Mouse (Mus musculus) heart, postnatal 0 days (tissue): ENCODE measurements around the gene Cstl1. TPM values are rescaled to one million over a fixed set of nuclear protein-coding genes. Genes with fewer than 3 reads are reported as not detected.
"Not testable (repeated sequence)": the region's sequence is repeated elsewhere in the genome, so short reads cannot be mapped to it uniquely, and the experiment has no call there.

Experiments
- ATAC-seq: fragments of 200-750 bp; cut with Nextera tagmentation; 2 replicates; pipeline ENCODE4 v1.8.0; 2017; ENCODE audit warnings: low read depth, moderate number of reproducible peaks, moderate library complexity; ENCODE audit not compliant: insufficient read depth
- DNase-seq: peaks from one replicate; pipeline ENCODE4 v3.0.0-alpha.2; 2016; ENCODE audit warnings: low spot score
- H3K27ac ChIP-seq: fragments of 300-500 bp; sonication (generic); 2 replicates; pipeline ENCODE4 v1.5.1; 2014; ENCODE audit warnings: low read depth, mild to moderate bottlenecking
- H3K27me3 ChIP-seq: fragments of 300-500 bp; sonication (generic); 2 replicates; pipeline ENCODE4 v1.6.1; 2014; ENCODE audit warnings: low read length, mixed read lengths; ENCODE audit not compliant: control insufficient read depth, insufficient read depth
- H3K36me3 ChIP-seq: fragments of 300-500 bp; sonication (generic); replicated peaks from 2 replicates; pipeline ENCODE4 v1.6.1; 2014; ENCODE audit warnings: low read length, mixed read lengths; ENCODE audit not compliant: control insufficient read depth, insufficient read depth
- H3K4me1 ChIP-seq: fragments of 300-500 bp; sonication (generic); 2 replicates; pipeline ENCODE4 v1.6.1; 2014; ENCODE audit warnings: antibody characterized with exemption; ENCODE audit not compliant: control insufficient read depth, insufficient read depth
- H3K4me2 ChIP-seq: fragments of 300-500 bp; sonication (generic); 2 replicates; pipeline ENCODE4 v1.6.1; 2014; ENCODE audit warnings: low read depth, mild to moderate bottlenecking, low read length, moderate library complexity
- H3K4me3 ChIP-seq: fragments of 300-500 bp; sonication (generic); 2 replicates; pipeline ENCODE4 v1.5.1; 2014; ENCODE audit warnings: low read depth, low read length
- H3K9ac ChIP-seq: fragments of 300-500 bp; sonication (generic); replicated peaks from 2 replicates; pipeline ENCODE4 v1.6.1; 2014; ENCODE audit warnings: low read depth, low read length, mixed read lengths
- H3K9me3 ChIP-seq: fragments of 300-500 bp; sonication (generic); replicated peaks from 2 replicates; pipeline ENCODE4 v1.6.1; 2016; ENCODE audit warnings: low read length; ENCODE audit not compliant: control insufficient read depth
- CTCF ChIP-seq: IDR thresholded peaks from 2 replicates; pipeline ENCODE4 v1.5.1; 2016; ENCODE audit warnings: antibody characterized with exemption, control low read depth, low read depth
- EP300 ChIP-seq: IDR thresholded peaks from 2 replicates; pipeline ENCODE4 v1.6.1; 2016; ENCODE audit warnings: antibody characterized with exemption, low read depth
- WGBS: fragments of 180-500 bp; shearing (Covaris S2); extraction: QIAGEN DNeasy Blood & Tissue Kit; methylation state at CpG from one replicate; pipeline ENCODE4 v1.1.7; 2014; 5-methylcytosine and 5-hydroxymethylcytosine counted together
- polyA plus RNA-seq: library from polyadenylated mRNA; unstranded; fragments of >200 nt; fragmentation: Nextera tagmentation; extraction: Ambion mirVana; gene quantifications from 2 replicates; pipeline ENCODE4 v1.2.1, GENCODE M21; 2015
- total RNA-seq: library from RNA; depleted of rRNA; stranded (reverse); fragments of >200 nt; gene quantifications from 2 replicates; pipeline ENCODE4 v1.2.3, GENCODE M21; 2014; ENCODE audit warnings: low replicate concordance

Gene Cstl1
- total and polyA plus RNA-seq, 2 experiments from 2014 or later: not detected

DNA sequence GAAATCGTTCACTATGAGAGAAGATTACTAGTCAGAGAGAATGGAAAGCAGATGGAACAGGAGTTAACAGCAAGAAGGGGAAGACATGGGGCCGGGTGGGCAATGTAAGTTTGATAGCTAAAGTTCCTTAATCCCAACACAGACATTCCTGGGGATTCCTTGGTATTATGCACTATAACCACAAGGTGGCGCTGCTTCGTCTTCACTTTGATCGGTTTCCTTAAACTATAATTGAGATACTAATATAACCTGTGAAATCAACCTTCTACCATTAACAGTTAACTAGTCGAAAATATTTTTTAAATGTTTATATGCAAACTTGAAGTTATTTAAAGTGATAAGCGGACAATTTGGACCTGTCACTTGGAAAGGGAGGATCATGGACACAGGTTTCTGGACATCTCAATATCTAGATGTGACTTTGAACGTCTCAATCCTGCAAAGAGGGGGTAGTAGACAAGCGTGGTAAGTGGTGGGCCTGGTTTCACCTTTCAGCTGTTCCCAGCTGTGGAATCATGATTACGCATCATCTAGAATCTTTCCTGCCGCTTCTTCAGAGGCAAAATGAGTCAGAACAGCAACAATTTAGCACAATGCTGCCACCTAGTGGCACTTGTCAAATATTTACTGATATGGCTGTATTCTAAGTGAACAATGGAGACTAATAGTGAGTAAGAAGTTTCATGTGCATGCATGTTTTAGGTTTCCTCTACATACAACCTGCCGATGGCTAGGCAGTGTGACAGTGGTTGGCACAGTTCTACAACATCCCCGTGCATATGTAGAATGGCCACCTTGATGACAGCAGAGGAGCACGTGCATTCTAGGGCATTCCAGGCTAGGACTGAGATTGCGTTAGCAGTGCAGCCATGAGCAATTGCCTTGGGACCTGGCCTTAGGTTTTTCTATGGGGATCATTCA lies 2.0 kb downstream of the Cstl1 start:
- Histone ChIP-seq H3K9me3 (no peaks in the 10 kb centered on the region), H3K27ac (no peak overlapping the region), H3K27me3 (no peaks in the 10 kb centered on the region), H3K4me3 (peak overlapping the region; percentile 32), H3K36me3 (no peaks in the 10 kb centered on the region), H3K9ac (no peak overlapping the region), H3K4me2 (peak overlapping the region; percentile 66), H3K4me1 (no peaks in the 10 kb centered on the region)
- DNase-seq (peak; percentile 83), ATAC-seq (peak; percentile 66; the same call in 1 of the 2 replicates)
- 13% methylated on average over 15 of the region's 15 CpGs for WGBS
- TF ChIP-seq EP300: no peak
- TF ChIP-seq CTCF: peak; percentile 67

- no peak overlapping the region for H3K9ac ChIP-seq
- H3K4me3 ChIP-seq: no peak overlapping the region
- no peaks in the 10 kb centered on the region for H3K36me3 ChIP-seq
- WGBS: 55% methylated on average over 1 of the region's 1 CpGs
- H3K27me3 ChIP-seq: no peaks in the 10 kb centered on the region
- no peak for DNase-seq
- TF ChIP-seq EP300 (no peak), CTCF (no peak)
- no peaks in the 10 kb centered on the region for H3K9me3 ChIP-seq
- H3K4me1 ChIP-seq: no peaks in the 10 kb centered on the region
- H3K27ac ChIP-seq: no peak overlapping the region
- no peak overlapping the region for H3K4me2 ChIP-seq
- ATAC-seq: no peak
Observed at GRCm38 (mm10) chr2:148754310-148754846, 4.2 kb downstream of the Cstl1 start.

DNA sequence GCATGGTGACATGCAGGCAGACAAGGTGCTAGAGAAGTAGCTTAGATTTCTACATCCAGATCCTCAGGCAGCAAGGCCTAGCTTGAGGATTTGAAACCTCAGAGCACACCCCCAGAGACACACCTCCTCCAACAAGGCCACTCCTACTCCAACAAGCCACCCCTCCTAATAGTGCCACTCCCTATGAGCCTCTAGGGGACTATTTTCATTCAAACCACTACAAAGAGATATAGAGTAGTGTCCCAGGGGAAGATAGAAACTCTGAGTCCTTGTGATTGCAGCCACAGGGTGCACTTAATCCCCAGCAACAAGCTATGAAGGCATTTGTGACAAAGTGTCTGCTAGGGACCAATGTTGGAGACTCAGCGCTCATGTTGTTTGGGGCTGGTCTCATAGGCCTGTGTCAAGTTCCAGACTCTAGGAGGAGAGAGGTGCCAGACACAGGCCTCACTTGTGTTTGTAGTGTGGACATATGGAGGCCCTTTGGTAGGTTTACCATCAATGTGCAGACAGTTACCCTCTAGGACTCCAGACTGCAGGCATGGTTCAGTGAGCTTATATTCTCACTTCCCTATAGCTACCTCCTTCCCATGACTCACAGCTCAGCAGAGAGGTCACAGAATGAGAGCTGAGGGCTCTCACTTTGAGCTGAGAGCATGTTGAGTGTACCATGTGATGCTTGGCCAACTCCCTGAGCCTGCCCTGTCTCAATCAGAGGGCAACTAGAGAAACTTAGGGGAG lies 13.7 kb downstream of the Cstl1 start:
- H3K4me1 ChIP-seq: no peaks in the 10 kb centered on the region
- WGBS: 88% methylated on average over 1 of the region's 1 CpGs

GRCm38 (mm10) chr2:148771397-148771796 lies 21.2 kb downstream of the Cstl1 start, which contains the start of gene Cst11:
Gene Cst11 (minus strand): TSS chr2:148771497.
- WGBS: 79% methylated on average over 4 of the region's 4 CpGs
- not testable (repeated sequence) for ATAC-seq

More for the DNA sequence above, 13.7 kb downstream of the Cstl1 start:
- no peaks in the 10 kb centered on the region for H3K36me3 ChIP-seq
- no peak overlapping the region for H3K9ac ChIP-seq
- TF ChIP-seq EP300: no peak
- TF ChIP-seq CTCF: no peak
- ATAC-seq (no peak), DNase-seq (no peak)
- H3K27ac ChIP-seq: no peak overlapping the region
- H3K4me3 ChIP-seq: no peak overlapping the region
- no peaks in the 10 kb centered on the region for H3K27me3 ChIP-seq
- H3K9me3 ChIP-seq: no peaks in the 10 kb centered on the region
- H3K4me2 ChIP-seq: no peak overlapping the region

DNA sequence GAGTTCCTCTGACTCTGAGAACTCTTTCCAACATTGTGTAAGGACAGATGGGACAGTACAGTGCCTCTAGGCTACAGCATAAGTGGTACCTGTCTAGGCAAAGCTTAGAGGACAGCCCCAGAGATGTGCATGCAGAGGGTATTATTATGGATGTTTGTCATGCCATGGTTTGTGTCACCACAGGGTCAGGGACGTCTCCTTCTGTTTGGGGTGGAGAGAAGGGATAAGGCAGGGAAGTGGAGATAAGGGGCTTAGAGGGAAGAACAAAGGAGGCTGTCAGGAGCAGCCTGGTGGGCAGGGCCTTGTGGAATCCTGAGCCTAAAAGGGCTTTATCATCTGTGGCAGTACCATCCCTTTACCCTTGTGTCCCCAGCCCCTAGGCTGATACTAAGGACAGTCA lies 31.6 kb downstream of the Cstl1 start, which contains the start of gene 8030411F24Rik:
8030411F24Rik (plus strand) TSS at position 301 of the 400 bp plus-strand sequence.
- no peak within 1 kb of the TSS for H3K27ac ChIP-seq

More at GRCm38 (mm10) chr2:148771397-148771796, 21.2 kb downstream of the Cstl1 start, which contains the start of gene Cst11:
- not testable (repeated sequence) for H3K4me3 ChIP-seq, H3K9me3 ChIP-seq, H3K9ac ChIP-seq, H3K36me3 ChIP-seq, H3K4me1 ChIP-seq, H3K4me2 ChIP-seq, H3K27me3 ChIP-seq, DNase-seq, H3K27ac ChIP-seq

More for the DNA sequence above, 31.6 kb downstream of the Cstl1 start, which contains the start of gene 8030411F24Rik:
- Histone ChIP-seq H3K4me3 (no peak within 1 kb of the TSS), H3K9me3 (no peaks in the 10 kb centered on the region), H3K9ac (no peak within 1 kb of the TSS), H3K27me3 (no peaks in the 10 kb centered on the region), H3K4me1 (no peaks in the 10 kb centered on the region), H3K36me3 (no peaks in the 10 kb centered on the region), H3K4me2 (no peak within 1 kb of the TSS)
- ATAC-seq (no peak), DNase-seq (no peak)
- TF ChIP-seq CTCF (no peak), EP300 (no peak)
- WGBS: 8% methylated on average over 1 of the region's 1 CpGs
